Mouse (Mus musculus): Measurements from ENCODE around the gene Pnkp. TPM values are rescaled to one million over a fixed set of nuclear protein-coding genes. Genes with fewer than 3 reads are reported as not detected.

Gene Pnkp
- polyA plus RNA-seq, 1 experiment from 2014 or later, result 17.4 TPM

DNA sequence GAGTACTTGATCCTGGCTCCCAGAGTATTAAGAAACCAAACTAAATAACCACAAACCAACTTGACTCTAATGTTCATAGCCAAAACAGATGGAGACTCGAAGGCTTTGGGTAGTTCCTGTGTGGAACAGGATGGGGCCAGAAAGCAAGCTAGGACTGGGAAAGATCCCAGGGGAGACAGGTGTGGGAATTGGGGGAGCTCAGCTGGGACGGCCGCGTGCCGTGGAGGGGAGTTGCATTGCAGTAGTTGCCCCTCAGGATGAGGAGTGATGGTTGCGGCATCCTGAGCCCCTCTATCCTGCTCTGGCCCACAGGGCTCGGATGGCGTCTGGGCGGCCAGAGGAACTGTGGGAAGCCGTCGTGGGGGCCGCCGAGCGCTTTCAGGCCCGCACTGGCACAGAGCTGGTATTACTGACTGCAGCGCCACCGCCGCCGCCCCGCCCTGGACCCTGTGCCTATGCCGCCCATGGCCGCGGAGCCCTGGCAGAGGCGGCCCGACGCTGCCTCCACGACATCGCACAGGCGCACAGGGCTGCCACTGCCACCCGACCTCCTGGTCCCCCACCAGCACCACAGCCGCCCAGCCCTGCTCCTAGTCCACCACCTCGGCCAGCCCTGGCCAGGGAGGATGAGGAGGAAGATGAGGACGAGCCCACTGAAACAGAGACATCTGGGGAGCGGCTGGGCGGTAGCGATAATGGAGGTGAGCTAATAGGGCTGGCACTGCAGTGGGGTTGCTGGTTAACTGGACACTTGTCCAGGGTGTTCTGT is 4.5 kb upstream of the Pnkp start:
- H3K4me3 ChIP-seq (ENCODE audit: inconsistent target), result no peak overlapping the region
- peaks cover 55% of the 10 kb centered on the region for H3K79me2 ChIP-seq (ENCODE audit: inconsistent target)
- WGBS (ENCODE audit: missing documents), result 93% methylated on average over 23 of the region's 36 CpGs
- H3K36me3 ChIP-seq (ENCODE audit: inconsistent target), result no peaks in the 10 kb centered on the region
- H3K27ac ChIP-seq, result no peak overlapping the region

DNA sequence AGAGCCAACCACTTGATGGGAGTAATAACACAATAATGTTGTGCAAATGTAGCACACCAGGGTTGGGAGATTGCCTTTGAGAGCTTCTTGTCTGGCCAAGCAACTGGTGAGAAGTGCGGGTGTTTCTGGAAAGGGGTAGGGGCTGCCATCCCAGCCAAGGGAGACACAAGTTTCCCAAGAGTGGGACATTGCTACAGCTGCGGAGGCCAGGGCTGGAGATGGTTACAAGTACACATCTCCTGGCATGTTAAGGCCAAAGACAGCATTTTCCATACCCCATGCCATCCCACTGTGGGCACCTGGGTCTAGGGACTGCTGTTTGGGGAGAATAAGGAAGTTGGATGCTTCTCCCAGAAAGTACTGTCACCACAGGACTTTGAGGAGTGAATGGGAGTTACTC is 3.9 kb upstream of the Pnkp start:
- WGBS (ENCODE audit: missing documents), result 88% methylated on average over 2 of the region's 2 CpGs

DNA sequence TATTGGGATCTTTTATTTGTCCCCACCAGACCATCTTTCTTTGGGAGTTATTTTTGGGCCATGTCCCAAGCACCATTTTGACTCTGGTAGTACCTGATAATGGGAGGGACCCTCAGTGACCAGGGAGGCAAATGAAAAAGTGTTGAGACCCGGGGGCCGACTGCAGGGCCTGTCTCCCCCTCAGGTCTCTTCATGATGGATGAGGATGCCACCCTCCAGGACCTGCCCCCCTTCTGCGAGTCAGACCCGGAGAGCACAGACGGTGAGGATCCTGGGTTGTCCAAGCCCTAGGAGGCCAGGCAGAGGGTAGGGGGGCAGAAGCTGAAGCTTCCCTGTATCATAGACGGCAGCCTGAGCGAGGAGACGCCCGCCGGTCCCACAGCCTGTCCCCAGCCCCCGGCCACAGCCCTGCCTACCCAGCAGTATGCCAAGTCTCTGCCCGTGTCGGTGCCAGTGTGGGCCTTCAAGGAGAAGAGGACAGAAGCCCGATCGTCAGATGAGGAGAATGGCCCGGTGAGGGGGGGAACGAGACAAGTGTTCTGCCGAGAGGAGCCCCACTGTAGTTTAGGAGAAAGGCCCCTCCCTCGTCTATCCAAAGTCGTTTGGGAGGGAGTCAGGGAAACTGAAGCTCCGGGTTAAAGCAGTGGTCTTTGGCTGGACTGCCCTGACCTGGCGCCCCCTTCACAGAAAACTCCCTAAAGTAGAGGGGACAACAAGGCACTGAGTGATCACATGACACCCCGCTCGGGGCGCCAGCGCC is 3.2 kb upstream of the Pnkp start:
- H3K27ac ChIP-seq, result peak overlapping the region; percentile 95
- WGBS (ENCODE audit: missing documents), result 31% methylated on average over 26 of the region's 26 CpGs
- H3K36me3 ChIP-seq (ENCODE audit: inconsistent target), result no peaks in the 10 kb centered on the region
- H3K4me3 ChIP-seq (ENCODE audit: inconsistent target), result peak overlapping the region; percentile 73
- peaks cover 59% of the 10 kb centered on the region for H3K79me2 ChIP-seq (ENCODE audit: inconsistent target)

More for the DNA sequence above, 3.9 kb upstream of the Pnkp start:
- no peak overlapping the region for H3K4me3 ChIP-seq (ENCODE audit: inconsistent target)
- peaks cover 55% of the 10 kb centered on the region for H3K79me2 ChIP-seq (ENCODE audit: inconsistent target)
- no peaks in the 10 kb centered on the region for H3K36me3 ChIP-seq (ENCODE audit: inconsistent target)
- H3K27ac ChIP-seq, result no peak overlapping the region

DNA sequence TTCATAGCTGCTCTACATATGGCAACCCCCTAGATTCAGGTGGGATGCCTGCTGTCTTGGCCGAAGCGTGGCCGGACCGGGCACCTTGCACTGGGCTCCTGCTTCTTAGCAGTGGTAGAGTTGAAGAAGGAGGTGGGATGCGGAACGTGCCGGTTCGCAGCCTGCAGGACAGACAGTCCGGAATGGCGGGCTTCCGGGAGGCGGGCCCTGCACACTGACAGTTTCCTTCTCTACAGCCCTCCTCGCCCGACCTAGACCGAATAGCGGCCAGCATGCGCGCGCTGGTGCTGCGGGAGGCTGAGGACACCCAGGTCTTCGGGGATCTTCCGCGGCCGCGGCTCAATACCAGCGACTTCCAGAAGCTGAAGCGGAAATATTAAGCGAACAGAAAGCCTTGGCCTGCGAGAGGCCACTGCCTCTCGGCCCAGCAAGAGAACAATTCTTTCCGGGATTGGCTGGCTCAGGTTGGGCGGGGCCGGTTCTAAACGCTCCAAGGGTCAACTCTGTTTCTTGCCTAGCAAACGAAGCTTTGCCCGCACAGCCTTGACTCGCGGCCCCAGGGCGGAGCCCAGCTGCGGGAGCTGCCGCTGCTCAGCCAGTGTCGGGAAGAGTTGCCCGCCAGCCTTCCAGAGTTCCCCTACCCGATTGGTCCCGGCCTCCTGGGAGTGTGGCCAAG is 2.4 kb upstream of the Pnkp start:
- peak overlapping the region; percentile 73 for H3K4me3 ChIP-seq (ENCODE audit: inconsistent target)
- H3K27ac ChIP-seq, result peak overlapping the region; percentile 95
- WGBS (ENCODE audit: missing documents), result 1% methylated on average over 45 of the region's 45 CpGs

DNA sequence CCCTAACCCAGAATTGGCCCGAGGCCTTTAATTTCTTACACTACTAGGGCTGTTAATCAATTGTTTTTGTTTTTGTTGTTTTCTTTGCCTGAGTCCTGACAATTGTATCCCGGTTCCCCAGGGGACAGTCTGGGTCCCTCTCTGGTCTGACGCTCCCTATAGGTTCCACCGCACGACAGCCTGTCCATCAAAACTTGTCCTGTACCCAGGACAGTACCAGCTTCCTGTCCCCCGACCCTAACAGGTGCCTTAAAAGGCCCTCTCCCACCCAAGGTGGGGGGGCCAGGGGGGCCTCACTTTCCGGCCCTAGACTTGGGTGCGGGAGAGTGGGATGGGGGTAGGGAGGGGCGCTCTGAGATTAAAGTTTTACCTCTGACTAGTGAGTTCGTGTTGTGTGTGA is 1.9 kb upstream of the Pnkp start:
- no peaks in the 10 kb centered on the region for H3K36me3 ChIP-seq (ENCODE audit: inconsistent target)
- H3K4me3 ChIP-seq (ENCODE audit: inconsistent target), result peak overlapping the region; percentile 73
- 41% methylated on average over 10 of the region's 10 CpGs for WGBS (ENCODE audit: missing documents)
- peaks cover 72% of the 10 kb centered on the region for H3K79me2 ChIP-seq (ENCODE audit: inconsistent target)
- H3K27ac ChIP-seq, result peak overlapping the region; percentile 95

More for the DNA sequence above, 2.4 kb upstream of the Pnkp start:
- Histone ChIP-seq H3K79me2 (ENCODE audit: inconsistent target) (peaks cover 67% of the 10 kb centered on the region), H3K36me3 (ENCODE audit: inconsistent target) (no peaks in the 10 kb centered on the region)

DNA sequence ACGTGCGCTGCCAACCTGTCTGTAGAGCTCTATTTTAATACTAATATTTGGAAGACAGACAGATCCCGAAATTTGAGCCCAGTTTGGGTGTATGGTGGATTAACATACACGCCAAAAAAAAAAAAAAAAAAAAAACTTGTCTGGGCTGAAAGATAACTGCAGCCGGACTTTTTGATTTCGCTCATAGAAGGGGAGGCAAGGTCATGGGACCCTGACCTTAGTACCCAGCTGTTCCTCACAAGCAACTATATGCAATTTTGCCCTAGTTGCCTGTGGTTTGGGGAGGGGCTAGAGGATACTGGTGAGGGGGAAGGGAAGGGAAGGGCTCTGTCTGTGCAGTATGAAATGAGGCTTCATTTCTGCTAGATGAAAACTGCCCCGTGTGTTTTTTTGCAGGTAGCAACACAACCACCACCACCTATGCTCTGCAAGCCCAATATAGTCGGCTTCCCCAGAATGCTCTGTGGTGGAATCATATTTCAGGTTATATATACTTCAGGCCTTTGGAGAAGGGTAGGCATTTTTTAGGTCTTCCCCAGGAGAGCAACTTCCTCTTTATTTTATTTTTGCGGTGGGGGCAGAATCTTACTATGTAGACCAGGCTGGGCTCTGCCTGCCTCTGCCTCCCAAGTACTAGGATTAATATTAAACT is 548 bp upstream of the Pnkp start:
- peak overlapping the region; percentile 81 for H3K4me3 ChIP-seq (ENCODE audit: inconsistent target)
- H3K27ac ChIP-seq, result peak overlapping the region; percentile 95
- H3K79me2 ChIP-seq (ENCODE audit: inconsistent target), result peaks cover 74% of the 10 kb centered on the region
- WGBS (ENCODE audit: missing documents), result 31% methylated on average over 9 of the region's 9 CpGs
- peaks cover 1% of the 10 kb centered on the region; the same call in 1 of the 2 replicates for H3K36me3 ChIP-seq (ENCODE audit: inconsistent target)

DNA sequence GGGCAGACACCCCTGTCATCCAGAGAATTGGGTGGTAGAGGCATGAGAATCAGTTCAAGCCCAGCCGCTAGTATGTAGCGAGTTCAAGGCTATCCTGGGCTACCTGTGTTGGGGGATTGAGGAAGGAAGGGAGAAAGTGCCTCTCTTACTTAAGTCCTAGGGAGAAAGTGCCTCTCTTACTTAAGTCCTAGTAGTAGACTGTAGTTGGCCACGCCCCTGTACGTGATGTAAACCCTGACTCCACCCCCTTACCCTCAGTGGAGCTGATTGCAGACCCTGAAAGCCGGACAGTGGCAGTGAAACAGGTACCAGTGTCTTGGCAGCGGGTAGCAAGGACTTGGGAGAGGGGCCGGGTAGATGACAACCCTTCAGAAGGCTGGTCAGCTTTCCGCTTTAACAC is 966 bp downstream of the Pnkp start:
- WGBS (ENCODE audit: missing documents), result 30% methylated on average over 8 of the region's 8 CpGs
- peak overlapping the region; percentile 95 for H3K27ac ChIP-seq
- peak overlapping the region; percentile 81 for H3K4me3 ChIP-seq (ENCODE audit: inconsistent target)
- peaks cover 16% of the 10 kb centered on the region for H3K36me3 ChIP-seq (ENCODE audit: inconsistent target)
- H3K79me2 ChIP-seq (ENCODE audit: inconsistent target), result peaks cover 62% of the 10 kb centered on the region

DNA sequence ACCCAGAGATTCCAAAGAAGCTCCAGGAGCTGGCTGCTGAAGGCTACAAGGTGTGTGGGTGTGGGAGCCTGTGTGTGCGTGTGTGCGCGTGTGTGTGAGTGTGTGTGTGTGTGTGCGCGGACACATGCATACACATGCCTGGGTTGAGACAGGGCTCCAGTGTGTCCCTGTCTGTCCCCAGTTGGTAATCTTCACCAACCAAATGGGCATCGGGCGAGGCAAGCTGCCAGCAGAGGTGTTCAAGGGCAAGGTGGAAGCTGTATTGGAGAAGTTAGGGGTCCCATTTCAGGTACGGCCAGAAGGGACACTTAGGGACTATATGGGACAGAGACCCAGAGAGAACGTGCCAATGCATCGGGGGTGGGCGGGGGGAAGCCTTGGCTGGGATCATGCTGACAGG is 3.0 kb downstream of the Pnkp start:
- H3K36me3 ChIP-seq (ENCODE audit: inconsistent target), result peaks cover 27% of the 10 kb centered on the region
- 90% methylated on average over 11 of the region's 11 CpGs for WGBS (ENCODE audit: missing documents)
- H3K4me3 ChIP-seq (ENCODE audit: inconsistent target), result no peak overlapping the region
- H3K27ac ChIP-seq, result no peak overlapping the region
- H3K79me2 ChIP-seq (ENCODE audit: inconsistent target), result peaks cover 61% of the 10 kb centered on the region

DNA sequence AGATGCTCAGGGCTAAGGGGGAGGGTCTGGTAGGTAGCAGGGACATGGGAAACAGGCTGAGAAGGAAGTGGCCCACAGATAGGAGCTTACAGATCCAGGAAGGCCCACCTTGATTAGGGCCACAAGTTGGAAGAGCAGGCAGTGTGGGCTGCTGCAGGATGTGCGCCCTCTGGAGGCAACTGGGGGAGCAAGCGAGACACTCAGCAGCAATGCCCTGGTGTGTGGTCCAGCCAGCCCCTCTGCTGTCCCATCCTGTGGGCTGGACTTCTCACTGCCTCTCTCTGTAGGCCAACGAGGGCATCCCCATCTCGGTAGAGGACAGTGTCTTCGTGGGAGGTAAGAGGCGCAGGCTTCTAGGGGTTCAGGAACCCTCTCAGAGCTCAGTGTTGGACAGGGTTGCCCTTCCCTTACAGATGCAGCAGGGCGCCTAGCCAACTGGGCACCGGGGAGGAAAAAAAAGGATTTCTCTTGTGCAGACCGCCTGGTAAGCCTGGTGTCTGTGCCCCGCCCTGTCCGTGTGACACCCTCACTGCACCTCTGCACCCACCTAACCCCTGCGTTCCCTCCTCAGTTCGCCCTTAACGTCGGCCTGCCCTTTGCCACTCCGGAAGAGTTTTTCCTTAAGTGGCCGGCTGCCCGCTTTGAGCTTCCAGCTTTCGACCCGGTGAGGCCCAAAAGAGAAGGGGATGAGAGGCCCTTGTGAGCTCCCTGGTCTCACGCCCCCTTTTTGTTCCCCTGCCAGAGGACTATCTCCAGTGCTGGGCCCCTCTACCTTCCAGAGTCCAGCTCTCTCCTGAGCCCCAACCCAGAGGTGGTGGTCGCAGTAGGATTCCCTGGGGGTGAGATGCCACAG is 3.9 kb downstream of the Pnkp start:
- peaks cover 27% of the 10 kb centered on the region for H3K36me3 ChIP-seq (ENCODE audit: inconsistent target)
- H3K4me3 ChIP-seq (ENCODE audit: inconsistent target), result no peak overlapping the region
- 69% methylated on average over 22 of the region's 22 CpGs for WGBS (ENCODE audit: missing documents)
- H3K79me2 ChIP-seq (ENCODE audit: inconsistent target), result peaks cover 68% of the 10 kb centered on the region
- H3K27ac ChIP-seq, result no peak overlapping the region

DNA sequence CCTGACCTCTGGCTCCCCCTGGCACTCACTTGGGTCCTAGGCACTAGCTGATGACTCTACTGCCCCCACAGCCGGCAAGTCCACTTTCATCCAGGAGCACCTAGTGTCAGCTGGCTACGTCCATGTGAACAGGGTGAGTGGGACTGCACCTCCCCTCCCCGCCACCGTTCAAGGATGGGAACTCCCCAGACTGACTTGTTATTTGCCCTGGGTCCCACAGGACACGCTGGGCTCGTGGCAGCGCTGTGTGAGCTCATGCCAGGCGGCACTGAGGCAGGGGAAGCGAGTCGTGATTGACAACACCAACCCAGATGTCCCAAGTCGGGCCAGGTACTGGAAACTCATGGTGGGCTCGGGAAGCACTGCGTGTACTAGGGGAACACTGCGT is 4.5 kb downstream of the Pnkp start:
- Histone ChIP-seq H3K36me3 (ENCODE audit: inconsistent target) (peaks cover 27% of the 10 kb centered on the region), H3K79me2 (ENCODE audit: inconsistent target) (peaks cover 72% of the 10 kb centered on the region), H3K27ac (no peak overlapping the region), H3K4me3 (ENCODE audit: inconsistent target) (no peak overlapping the region)
- WGBS (ENCODE audit: missing documents), result 94% methylated on average over 14 of the region's 14 CpGs

DNA sequence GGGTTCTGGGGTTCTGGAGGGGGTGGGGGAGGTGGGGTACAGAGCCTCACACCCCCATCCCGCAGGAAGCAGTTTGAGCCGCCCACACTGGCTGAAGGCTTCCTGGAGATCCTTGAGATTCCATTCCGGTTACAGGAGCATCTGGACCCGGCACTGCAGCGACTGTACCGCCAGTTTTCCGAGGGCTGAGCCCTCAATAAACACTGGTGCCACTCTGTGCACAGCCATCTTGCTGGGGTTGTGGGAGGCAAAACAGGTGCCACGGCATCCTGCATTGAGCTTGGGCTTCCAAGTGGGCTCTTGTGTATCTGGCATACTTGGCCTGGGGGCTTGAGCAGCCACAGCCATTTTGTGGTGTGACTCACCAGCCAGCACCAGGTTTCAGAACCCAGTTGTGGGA is 5.5 kb downstream of the Pnkp start:
- Histone ChIP-seq H3K36me3 (ENCODE audit: inconsistent target) (peaks cover 27% of the 10 kb centered on the region), H3K4me3 (ENCODE audit: inconsistent target) (no peak overlapping the region), H3K27ac (no peak overlapping the region), H3K79me2 (ENCODE audit: inconsistent target) (peaks cover 79% of the 10 kb centered on the region)
- WGBS (ENCODE audit: missing documents), result 97% methylated on average over 8 of the region's 8 CpGs

DNA sequence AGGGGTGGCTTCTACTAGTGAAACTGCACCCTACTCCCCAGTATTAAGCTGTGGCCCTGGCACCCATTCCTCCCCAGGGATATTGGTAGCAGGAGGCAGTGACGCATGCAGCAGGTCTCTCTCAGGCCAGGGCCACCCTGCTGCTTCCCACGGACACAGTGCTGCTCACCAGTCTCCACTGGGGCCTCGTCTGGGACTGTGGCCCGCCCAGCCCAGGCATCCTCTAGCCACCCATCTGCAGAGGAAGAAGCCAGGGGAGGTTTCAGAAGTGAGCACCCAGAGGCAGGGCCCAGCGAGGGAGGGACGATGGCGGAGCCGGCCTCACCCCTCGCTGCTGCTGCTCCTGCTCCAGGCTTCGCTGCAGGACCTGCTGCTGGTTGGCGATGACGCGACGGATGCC is 6.3 kb downstream of the Pnkp start:
- peaks cover 79% of the 10 kb centered on the region for H3K79me2 ChIP-seq (ENCODE audit: inconsistent target)
- WGBS (ENCODE audit: missing documents), result 92% methylated on average over 13 of the region's 14 CpGs
- H3K4me3 ChIP-seq (ENCODE audit: inconsistent target), result no peak overlapping the region
- peaks cover 27% of the 10 kb centered on the region for H3K36me3 ChIP-seq (ENCODE audit: inconsistent target)
- H3K27ac ChIP-seq, result no peak overlapping the region

DNA sequence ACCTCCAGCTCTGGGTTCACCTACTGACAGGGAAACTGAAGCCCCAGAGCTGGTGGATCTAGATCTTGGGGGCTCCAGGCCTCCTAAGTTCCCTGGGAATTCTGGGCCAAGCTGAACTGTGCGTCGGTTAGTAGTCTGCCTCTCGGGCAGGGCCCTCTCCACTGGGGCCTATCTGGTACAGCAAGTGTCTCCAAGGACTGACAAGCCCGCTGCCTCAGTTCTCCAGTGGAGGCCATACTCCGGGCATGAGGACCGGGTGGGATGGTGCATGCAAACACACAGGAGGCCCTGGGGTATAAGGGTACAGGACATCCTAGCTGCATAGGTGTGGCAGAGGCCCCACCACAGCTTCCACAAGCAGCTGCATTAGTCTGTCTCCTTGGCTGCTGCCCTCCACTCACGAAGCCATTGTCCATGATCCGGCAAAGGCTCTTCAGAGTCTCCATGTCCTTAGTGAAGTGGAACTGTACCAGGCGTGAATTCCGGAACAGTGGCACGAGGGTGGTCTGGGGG is 7.1 kb downstream of the Pnkp start:
- Histone ChIP-seq H3K79me2 (ENCODE audit: inconsistent target) (peaks cover 77% of the 10 kb centered on the region), H3K36me3 (ENCODE audit: inconsistent target) (peaks cover 27% of the 10 kb centered on the region), H3K4me3 (ENCODE audit: inconsistent target) (no peak overlapping the region), H3K27ac (no peak overlapping the region)
- WGBS (ENCODE audit: missing documents), result 91% methylated on average over 11 of the region's 11 CpGs

Measured in macrophage (primary cell).